Mouse (Mus musculus): ENCODE results near the gene Sun2.

DNA sequence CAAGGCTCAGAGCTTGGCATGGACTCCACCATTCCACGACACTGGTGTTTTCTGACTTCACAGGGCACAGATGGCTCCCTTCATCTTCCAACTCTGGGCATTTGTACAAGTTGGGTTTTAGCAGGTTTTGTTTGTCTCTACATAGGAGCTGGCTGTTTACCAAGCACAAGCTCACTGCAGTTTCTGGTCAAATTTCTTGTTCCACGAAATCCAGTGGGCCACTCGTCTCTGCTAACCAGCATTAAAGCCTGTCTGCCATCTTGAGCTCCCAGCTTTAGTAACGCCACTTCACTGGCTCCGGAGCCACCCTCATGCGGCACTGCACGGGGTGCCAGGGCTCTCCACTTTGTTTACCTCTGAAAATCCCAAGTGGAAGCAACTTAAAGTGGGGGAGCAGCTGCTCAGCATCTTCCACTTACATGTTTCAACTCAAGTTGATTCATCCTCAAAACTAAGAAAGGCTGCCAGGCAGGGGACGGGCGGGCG is 24.3 kb upstream of the Sun2 start:
- TF ChIP-seq CTCF (IDR thresholded peaks at IDR 0.05; ENCODE audit: low read depth) = no peak
- TF ChIP-seq EP300 (IDR thresholded peaks at IDR 0.05; ENCODE audit: low read depth) = no peak

Data from liver, postnatal 0 days (tissue).